Mouse (Mus musculus) megakaryocyte, adult 5-6 weeks (primary cell): ENCODE data around the gene Il11. TPM values are rescaled to one million over a fixed set of nuclear protein-coding genes. Genes with fewer than 3 reads are reported as not detected.

Experiments
- ATAC-seq: 2 replicates; pipeline ENCODE4 v1.8.0; 2016; ENCODE audit warnings: mild to moderate bottlenecking, inconsistent platforms; ENCODE audit not compliant: poor library complexity, severe bottlenecking
- total RNA-seq, 2 experiments: library from RNA; stranded (forward) in 1 of 2; stranded (reverse) in 1 of 2; fragments of 153-499, 151-499 nt in 1 of 2; fragments of 221-1000, 200-1000 nt in 1 of 2; gene quantifications; 2 replicates each; pipeline versions ENCODE4 v1.2.3 to v1.2.4; 2015 to 2017

Gene Il11
- total RNA-seq, 2 experiments from 2014 or later: not detected

- ATAC-seq: no peak
These were observed 39.3 kb downstream of the Il11 start for GRCm38 (mm10) chr7:4743354-4743753.

DNA sequence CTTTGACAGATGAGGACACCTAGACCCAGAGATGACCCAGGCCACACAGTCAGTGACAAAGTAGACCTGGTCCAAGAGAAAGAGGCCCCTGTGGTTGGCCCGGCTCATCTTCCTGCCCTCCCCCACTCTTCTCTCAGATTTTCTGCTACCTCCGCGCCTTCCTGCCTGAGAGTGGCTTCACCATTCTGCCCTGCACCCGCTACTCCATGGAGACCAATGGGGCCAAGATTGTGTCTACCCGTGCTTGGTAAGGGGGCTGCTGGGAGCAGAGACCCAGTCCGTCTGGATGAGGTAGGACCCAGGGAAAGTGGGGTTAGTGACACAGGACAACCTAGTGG lies 40.2 kb downstream of the Il11 start:
- no peak for ATAC-seq

DNA sequence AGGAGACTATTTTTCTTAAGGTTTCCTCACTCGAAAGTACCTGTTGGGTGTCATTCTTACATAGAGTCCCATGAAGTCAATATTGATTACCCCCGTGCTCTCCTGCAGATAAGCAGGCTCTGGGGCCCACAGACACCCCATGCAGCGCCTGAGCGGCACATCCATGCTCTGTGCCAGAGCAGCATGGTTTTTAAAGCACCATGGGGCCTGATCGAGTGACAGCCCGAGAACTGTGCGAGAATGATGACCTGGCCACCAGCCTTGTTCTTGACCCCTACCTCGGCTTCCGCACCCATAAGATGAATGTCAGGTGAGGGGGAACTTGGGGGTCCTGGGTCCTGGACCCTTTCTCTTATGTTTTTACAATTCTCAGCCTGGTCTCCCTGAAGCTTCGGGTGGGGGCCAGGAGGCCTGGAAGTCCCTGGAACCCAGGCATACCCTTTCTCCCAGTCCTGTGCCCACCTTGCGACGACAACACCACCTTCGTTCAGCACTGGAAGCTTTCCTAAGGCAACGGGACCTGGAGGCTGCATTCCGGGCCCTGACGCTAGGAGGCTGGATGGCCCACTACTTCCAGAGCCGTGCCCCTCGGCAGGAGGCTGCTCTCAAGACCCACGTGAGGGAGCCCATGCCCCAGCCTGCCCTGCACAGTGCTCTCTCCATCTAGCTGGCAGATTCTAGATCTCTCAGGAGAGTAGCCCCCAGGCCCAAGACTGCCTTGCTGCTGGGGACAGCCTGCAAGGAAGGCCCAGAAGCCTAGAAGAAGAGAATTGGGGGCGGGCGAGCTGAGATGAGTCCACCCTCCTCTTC lies 40.8 kb downstream of the Il11 start:
- no peak for ATAC-seq

DNA sequence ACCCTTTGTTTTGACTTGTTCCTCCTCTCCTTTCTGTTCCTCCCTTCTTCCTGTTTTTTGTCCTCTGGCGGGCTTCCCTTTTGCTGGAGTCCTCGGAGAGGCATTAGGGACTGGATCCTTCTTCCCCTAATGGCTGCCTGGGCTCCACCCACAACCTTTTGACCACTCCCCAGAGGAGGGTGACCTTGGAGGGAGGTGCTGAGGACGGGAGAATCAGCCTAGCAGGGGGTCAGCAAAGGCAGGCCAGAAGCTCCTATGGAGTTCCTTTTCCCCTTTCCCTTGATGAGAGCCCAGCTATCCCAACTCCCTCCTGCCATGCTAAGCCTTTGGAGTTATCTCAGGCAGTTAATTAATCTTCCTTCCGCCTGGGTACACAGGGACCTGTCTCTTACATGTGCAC lies 41.5 kb downstream of the Il11 start:
- peak; percentile 42 for ATAC-seq

- ATAC-seq: no peak
These were observed 42.3 kb downstream of the Il11 start for GRCm38 (mm10) chr7:4740309-4740727.

GRCm38 (mm10) chr7:4739544-4740275 lies 42.9 kb downstream of the Il11 start, which contains the start of gene Kmt5c:
Gene Kmt5c, plus strand, starts transcription at chr7:4740115.
- ATAC-seq: peak; percentile 90

GRCm38 (mm10) chr7:4739041-4739543 lies 43.6 kb downstream of the Il11 start:
- ATAC-seq: no peak

- ATAC-seq: no peak; the same call in 1 of the 2 replicates
These were observed 49.7 kb downstream of the Il11 start for GRCm38 (mm10) chr7:4732968-4733392.

GRCm38 (mm10) chr7:4731090-4731489 lies 51.6 kb downstream of the Il11 start:
- 0 out of 2 replicates have a peak, but pooled peaks have one; percentile 30 for ATAC-seq

GRCm38 (mm10) chr7:4725169-4725568 lies 57.5 kb downstream of the Il11 start, which contains the start of gene Tmem150b:
Gene Tmem150b, minus strand, starts transcription at chr7:4725249.
- ATAC-seq: 0 out of 2 replicates have a peak, but pooled peaks have one; percentile 20

DNA sequence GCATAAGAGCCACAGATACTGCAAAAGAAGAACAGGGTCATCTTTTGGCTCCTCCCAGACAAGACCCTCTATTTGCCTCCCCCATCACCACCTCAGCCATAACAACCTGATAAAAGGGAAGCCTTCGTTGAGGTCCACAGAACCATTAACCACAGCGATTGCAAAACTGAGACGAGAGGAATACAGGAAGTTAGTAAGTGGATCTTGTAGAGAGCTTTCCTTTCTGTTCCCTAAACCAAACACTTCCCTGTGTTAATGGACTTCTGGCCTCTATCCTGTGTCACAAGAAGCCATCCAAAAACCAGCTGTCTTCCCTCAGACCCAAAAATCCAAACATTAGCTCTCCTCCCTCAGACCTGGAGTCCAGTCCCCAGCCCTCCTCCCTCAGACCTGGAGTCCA lies 58.3 kb downstream of the Il11 start:
- peak; percentile 82 for ATAC-seq

GRCm38 (mm10) chr7:4723508-4723907 lies 59.2 kb downstream of the Il11 start:
- ATAC-seq: peak; percentile 66

Other genes starting within 250 kb of the Il11 start
- not detected in 2 replicates for gene Syt5, start 235.3 kb downstream of the Il11 start, total RNA-seq (2015)
- not detected in 2 replicates for gene Syt5, start 235.3 kb downstream of the Il11 start, total RNA-seq (2017)
- not detected in 2 replicates for gene Ptprh, start 178.8 kb downstream of the Il11 start, total RNA-seq (2015)
- gene Ptprh, start 178.8 kb downstream of the Il11 start, total RNA-seq (2017): not detected in 2 replicates
- 8.9 and 10.7 TPM in 2 replicates for gene Tmem86b, start 151.4 kb downstream of the Il11 start, total RNA-seq (2015)
- gene Tmem86b, start 151.4 kb downstream of the Il11 start, total RNA-seq (2017): 13.6 and 22.1 TPM in 2 replicates
- 71.1 and 72.6 TPM in 2 replicates for gene Ppp6r1, start 123.8 kb downstream of the Il11 start, total RNA-seq (2015)
- 85.6 and 101 TPM in 2 replicates for gene Ppp6r1, start 123.8 kb downstream of the Il11 start, total RNA-seq (2017)
- 12.7 and 16.9 TPM in 2 replicates for gene Hspbp1, start 97.8 kb downstream of the Il11 start, total RNA-seq (2015)
- 9.8 and 15.3 TPM in 2 replicates for gene Hspbp1, start 97.8 kb downstream of the Il11 start, total RNA-seq (2017)
- gene Brsk1, start 92.3 kb downstream of the Il11 start, total RNA-seq (2015): not detected in 2 replicates
- not detected in 2 replicates for gene Brsk1, start 92.3 kb downstream of the Il11 start, total RNA-seq (2017)
- 11.4 and 13.3 TPM in 2 replicates for gene Tmem150b, start 57.6 kb downstream of the Il11 start, total RNA-seq (2015)
- gene Tmem150b, start 57.6 kb downstream of the Il11 start, total RNA-seq (2017): 15.5 and 18.0 TPM in 2 replicates
- 32.4 and 38.4 TPM in 2 replicates for gene Kmt5c, start 42.7 kb downstream of the Il11 start, total RNA-seq (2015)
- gene Kmt5c, start 42.7 kb downstream of the Il11 start, total RNA-seq (2017): 44.2 and 58.2 TPM in 2 replicates
- 29.5 and 32.4 TPM in 2 replicates for gene Cox6b2, start 29.8 kb downstream of the Il11 start, total RNA-seq (2015)
- 20.5 and 24.8 TPM in 2 replicates for gene Cox6b2, start 29.8 kb downstream of the Il11 start, total RNA-seq (2017)
- not detected in 2 replicates for gene Fam71e2, start 11.6 kb downstream of the Il11 start, total RNA-seq (2015)
- gene Fam71e2, start 11.6 kb downstream of the Il11 start, total RNA-seq (2017): not detected in 2 replicates
- gene Tmem190, start 78 bp upstream of the Il11 start, total RNA-seq (2015): not detected in 2 replicates
- gene Tmem190, start 78 bp upstream of the Il11 start, total RNA-seq (2017): not detected in 2 replicates
- gene Tmem238, start 6.8 kb upstream of the Il11 start, total RNA-seq (2015): 1.3 and 3.0 TPM in 2 replicates
- 0.61 and 2.5 TPM in 2 replicates for gene Tmem238, start 6.8 kb upstream of the Il11 start, total RNA-seq (2017)
- 1,340 and 1,433 TPM in 2 replicates for gene Rpl28, start 10.0 kb upstream of the Il11 start, total RNA-seq (2015)
- gene Rpl28, start 10.0 kb upstream of the Il11 start, total RNA-seq (2017): 535 and 673 TPM in 2 replicates
- gene Ube2s, start 29.7 kb upstream of the Il11 start, total RNA-seq (2015): 313 and 324 TPM in 2 replicates
- 178 and 185 TPM in 2 replicates for gene Ube2s, start 29.7 kb upstream of the Il11 start, total RNA-seq (2017)
- gene Shisa7, start 61.8 kb upstream of the Il11 start, total RNA-seq (2015): not detected in 2 replicates
- gene Shisa7, start 61.8 kb upstream of the Il11 start, total RNA-seq (2017): not detected in 2 replicates
- 6.5 and 9.2 TPM in 2 replicates for gene Isoc2b, start 87.4 kb upstream of the Il11 start, total RNA-seq (2015)
- 70.2 and 91.2 TPM in 2 replicates for gene Isoc2b, start 87.4 kb upstream of the Il11 start, total RNA-seq (2017)
- gene Isoc2a, start 94.3 kb upstream of the Il11 start, total RNA-seq (2015): 2.3 and 3.0 TPM in 2 replicates
- gene Isoc2a, start 94.3 kb upstream of the Il11 start, total RNA-seq (2017): 5.0 TPM in 2 replicates
- gene Gm36210, start 123.7 kb upstream of the Il11 start, total RNA-seq (2015): not detected in 2 replicates
- not detected in 2 replicates for gene Gm36210, start 123.7 kb upstream of the Il11 start, total RNA-seq (2017)
- 6.7 and 7.3 TPM in 2 replicates for gene Zfp628, start 132.4 kb upstream of the Il11 start, total RNA-seq (2015)
- 1.9 and 3.0 TPM in 2 replicates for gene Zfp628, start 132.4 kb upstream of the Il11 start, total RNA-seq (2017)
- 0.13 and 0.82 TPM in 2 replicates for gene Nat14, start 139.2 kb upstream of the Il11 start, total RNA-seq (2015)
- 0.11 and 1.1 TPM in 2 replicates for gene Nat14, start 139.2 kb upstream of the Il11 start, total RNA-seq (2017)
- not detected in 2 replicates for gene Ssc5d, start 142.9 kb upstream of the Il11 start, total RNA-seq (2015)
- gene Ssc5d, start 142.9 kb upstream of the Il11 start, total RNA-seq (2017): 0.04 TPM in 1 of 2 replicates, not detected in the other
- not detected in 2 replicates for gene Sbk2, start 181.5 kb upstream of the Il11 start, total RNA-seq (2015)
- gene Sbk2, start 181.5 kb upstream of the Il11 start, total RNA-seq (2017): not detected in 2 replicates
- gene Sbk3, start 188.3 kb upstream of the Il11 start, total RNA-seq (2015): 0.09 TPM in 1 of 2 replicates, not detected in the other
- not detected in 2 replicates for gene Sbk3, start 188.3 kb upstream of the Il11 start, total RNA-seq (2017)
- gene Zfp579, start 213.3 kb upstream of the Il11 start, total RNA-seq (2015): 5.7 and 14.9 TPM in 2 replicates
- gene Zfp579, start 213.3 kb upstream of the Il11 start, total RNA-seq (2017): 0.81 and 0.89 TPM in 2 replicates
- 24.8 and 26.2 TPM in 2 replicates for gene Zfp524, start 231.6 kb upstream of the Il11 start, total RNA-seq (2015)
- 13.5 and 13.9 TPM in 2 replicates for gene Zfp524, start 231.6 kb upstream of the Il11 start, total RNA-seq (2017)
- 19.2 and 20.6 TPM in 2 replicates for gene Fiz1, start 231.8 kb upstream of the Il11 start, total RNA-seq (2015)
- gene Fiz1, start 231.8 kb upstream of the Il11 start, total RNA-seq (2017): 9.3 and 12.1 TPM in 2 replicates
- 0.30 TPM in 1 of 2 replicates, not detected in the other for gene Gm44973, start 232.6 kb upstream of the Il11 start, total RNA-seq (2015)
- gene Gm44973, start 232.6 kb upstream of the Il11 start, total RNA-seq (2017): not detected in 2 replicates
- gene Zfp865, start 237.5 kb upstream of the Il11 start, total RNA-seq (2015): 11.9 and 12.0 TPM in 2 replicates
- 13.6 and 14.4 TPM in 2 replicates for gene Zfp865, start 237.5 kb upstream of the Il11 start, total RNA-seq (2017)
- gene Ccdc106, start 237.7 kb upstream of the Il11 start, total RNA-seq (2015): 0.13 and 0.48 TPM in 2 replicates
- gene Ccdc106, start 237.7 kb upstream of the Il11 start, total RNA-seq (2017): 2.1 TPM in 1 of 2 replicates, not detected in the other